Mouse (Mus musculus) erythroid progenitor cell, adult 5-6 weeks (primary cell): ENCODE results near the gene Rbm5. TPM values are rescaled to one million over a fixed set of nuclear protein-coding genes. Genes with fewer than 3 reads are reported as not detected.
A peak's percentile ranks its signal among the peaks of the same experiment; 100 is the strongest.

Experiments
- ATAC-seq: replicated peaks from 2 replicates; pipeline ENCODE4 v1.8.0; 2016; ENCODE audit warnings: moderate number of reproducible peaks, mild to moderate bottlenecking, moderate TSS enrichment, inconsistent platforms; ENCODE audit not compliant: poor library complexity, low FRiP score, severe bottlenecking
- total RNA-seq, 2 experiments: library from RNA; stranded (forward) in 1 of 2; stranded (reverse) in 1 of 2; fragments of 150-400 nt in 1 of 2; fragments of 186-747, 209-891 nt in 1 of 2; gene quantifications; 2 replicates each; pipeline versions ENCODE4 v1.2.3 to v1.2.4; 2015 to 2017; ENCODE audit warnings: low replicate concordance in 2 of 2

Rbm5 gene
- 269 and 283 TPM in 2 replicates for total RNA-seq (2015; ENCODE audit: low replicate concordance)
- 374 and 383 TPM in 2 replicates for total RNA-seq (2017; ENCODE audit: low replicate concordance)

GRCm38 (mm10) chr9:107770374-107771290 is at the start of gene Rbm5:
Rbm5 (minus strand) TSS chr9:107770996.
- ATAC-seq, result peak; percentile 97

- no peak for ATAC-seq
Observed at GRCm38 (mm10) chr9:107812132-107812531, 41.3 kb upstream of the Rbm5 start.

- no peak for ATAC-seq
Observed at GRCm38 (mm10) chr9:107810985-107811384, 40.2 kb upstream of the Rbm5 start.

- ATAC-seq, result no peak
Observed at GRCm38 (mm10) chr9:107791714-107792113, 20.9 kb upstream of the Rbm5 start.

- ATAC-seq, result no peak
Observed at GRCm38 (mm10) chr9:107782536-107783203, 11.9 kb upstream of the Rbm5 start.

GRCm38 (mm10) chr9:107776809-107777208 is 6.0 kb upstream of the Rbm5 start:
- no peak for ATAC-seq

GRCm38 (mm10) chr9:107774411-107774810 is 3.6 kb upstream of the Rbm5 start:
- ATAC-seq, result no peak

GRCm38 (mm10) chr9:107771782-107772181 is 986 bp upstream of the Rbm5 start:
- no peak for ATAC-seq

- ATAC-seq, result no peak; the same call in 1 of the 2 replicates
Observed at GRCm38 (mm10) chr9:107770037-107770373, 791 bp downstream of the Rbm5 start.

- ATAC-seq, result no peak
Observed at GRCm38 (mm10) chr9:107769445-107770000, 1.3 kb downstream of the Rbm5 start.

GRCm38 (mm10) chr9:107768851-107769250 is 1.9 kb downstream of the Rbm5 start:
- no peak for ATAC-seq

GRCm38 (mm10) chr9:107759593-107759992 is 11.2 kb downstream of the Rbm5 start:
- no peak for ATAC-seq

- no peak for ATAC-seq
Observed at GRCm38 (mm10) chr9:107750378-107750777, 20.4 kb downstream of the Rbm5 start.

GRCm38 (mm10) chr9:107748063-107748462 is 22.7 kb downstream of the Rbm5 start:
- no peak for ATAC-seq

GRCm38 (mm10) chr9:107747310-107747709 is 23.5 kb downstream of the Rbm5 start:
- no peak for ATAC-seq

- no peak for ATAC-seq
Observed at GRCm38 (mm10) chr9:107746679-107747078, 24.1 kb downstream of the Rbm5 start.

- ATAC-seq, result no peak
Observed at GRCm38 (mm10) chr9:107744061-107744460, 26.7 kb downstream of the Rbm5 start.

- ATAC-seq, result peak; percentile 72
Observed at GRCm38 (mm10) chr9:107738841-107739202, 32.0 kb downstream of the Rbm5 start.

- peak; percentile 73 for ATAC-seq
Observed at GRCm38 (mm10) chr9:107738020-107738840, 32.6 kb downstream of the Rbm5 start.

- ATAC-seq, result no peak
Observed at GRCm38 (mm10) chr9:107736185-107736485, 34.7 kb downstream of the Rbm5 start.
